Mouse (Mus musculus) embryonic facial prominence, embryonic 12.5 days (tissue): ENCODE measurements at regions not wholly inside any gene's neighbourhood (a gene's known extent, or its start where the extent isn't known, plus 50 kb on each side); places are given as distances from the start of the nearest gene placed in this dataset.

Source experiments
- ATAC-seq: fragments of 200-750 bp; cut with Nextera tagmentation; 2 replicates; pipeline ENCODE4 v1.8.0; 2017; ENCODE audit not compliant: insufficient number of reproducible peaks, insufficient read depth, low FRiP score, low TSS enrichment
- H3K27ac ChIP-seq: fragments of 300-500 bp; sonication (generic); 2 replicates; pipeline ENCODE4 v1.5.1; 2016; ENCODE audit warnings: mild to moderate bottlenecking
- H3K27me3 ChIP-seq: fragments of 300-500 bp; sonication (generic); 2 replicates; pipeline ENCODE4 v1.6.1; 2016; ENCODE audit warnings: mild to moderate bottlenecking, moderate library complexity
- H3K36me3 ChIP-seq: fragments of 300-500 bp; sonication (generic); 2 replicates; pipeline ENCODE4 v1.6.1; 2016; ENCODE audit warnings: mild to moderate bottlenecking
- H3K4me1 ChIP-seq: fragments of 300-500 bp; sonication (generic); 2 replicates; pipeline ENCODE4 v1.6.1; 2016
- H3K4me2 ChIP-seq: fragments of 300-500 bp; sonication (generic); replicated peaks from 2 replicates; pipeline ENCODE4 v1.6.1; 2016; ENCODE audit warnings: mild to moderate bottlenecking, moderate library complexity
- H3K4me3 ChIP-seq: fragments of 300-500 bp; sonication (generic); 2 replicates; pipeline ENCODE4 v1.5.1; 2016; ENCODE audit warnings: mild to moderate bottlenecking
- H3K9ac ChIP-seq: fragments of 300-500 bp; sonication (generic); 2 replicates; pipeline ENCODE4 v1.6.1; 2016; ENCODE audit warnings: mild to moderate bottlenecking, moderate library complexity
- H3K9me3 ChIP-seq: fragments of 300-500 bp; sonication (generic); 2 replicates; pipeline ENCODE4 v1.6.1; 2016; ENCODE audit warnings: mild to moderate bottlenecking, moderate library complexity
- WGBS: fragments of 180-500 bp; shearing (Covaris S2); methylation state at CpG from one replicate; pipeline ENCODE4 v1.1.7; 2016; 5-methylcytosine and 5-hydroxymethylcytosine counted together

DNA sequence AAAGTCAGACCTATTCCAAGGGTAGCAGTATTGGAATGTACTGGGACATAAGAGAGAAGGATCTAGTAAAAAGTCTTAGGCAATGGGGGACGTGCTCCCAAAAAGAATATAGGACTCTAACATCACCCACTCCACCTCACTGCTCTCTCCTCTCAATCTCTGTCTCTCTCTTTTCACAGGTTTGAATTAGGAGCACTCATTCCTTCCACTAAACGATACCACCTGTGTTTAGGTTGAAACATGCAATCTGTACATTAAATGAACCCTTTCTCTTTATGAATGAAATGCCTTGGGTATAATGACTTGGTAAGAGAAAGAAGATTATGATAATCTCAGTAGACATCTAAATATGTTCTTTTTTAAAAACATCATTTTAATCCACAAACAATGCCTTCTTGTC is 129.4 kb downstream of the Zpld1 start:
- WGBS, result 46% methylated on average over 2 of the region's 2 CpGs
- H3K4me3 ChIP-seq, result no peak overlapping the region
- no peak for ATAC-seq
- H3K4me1 ChIP-seq, result peaks cover 4% of the 10 kb centered on the region; the same call in 1 of the 2 replicates
- no peak overlapping the region for H3K27ac ChIP-seq
- H3K9ac ChIP-seq, result no peak overlapping the region
- no peaks in the 10 kb centered on the region for H3K27me3 ChIP-seq
- no peaks in the 10 kb centered on the region for H3K36me3 ChIP-seq
- H3K4me2 ChIP-seq, result no peak overlapping the region
- H3K9me3 ChIP-seq, result no peaks in the 10 kb centered on the region

DNA sequence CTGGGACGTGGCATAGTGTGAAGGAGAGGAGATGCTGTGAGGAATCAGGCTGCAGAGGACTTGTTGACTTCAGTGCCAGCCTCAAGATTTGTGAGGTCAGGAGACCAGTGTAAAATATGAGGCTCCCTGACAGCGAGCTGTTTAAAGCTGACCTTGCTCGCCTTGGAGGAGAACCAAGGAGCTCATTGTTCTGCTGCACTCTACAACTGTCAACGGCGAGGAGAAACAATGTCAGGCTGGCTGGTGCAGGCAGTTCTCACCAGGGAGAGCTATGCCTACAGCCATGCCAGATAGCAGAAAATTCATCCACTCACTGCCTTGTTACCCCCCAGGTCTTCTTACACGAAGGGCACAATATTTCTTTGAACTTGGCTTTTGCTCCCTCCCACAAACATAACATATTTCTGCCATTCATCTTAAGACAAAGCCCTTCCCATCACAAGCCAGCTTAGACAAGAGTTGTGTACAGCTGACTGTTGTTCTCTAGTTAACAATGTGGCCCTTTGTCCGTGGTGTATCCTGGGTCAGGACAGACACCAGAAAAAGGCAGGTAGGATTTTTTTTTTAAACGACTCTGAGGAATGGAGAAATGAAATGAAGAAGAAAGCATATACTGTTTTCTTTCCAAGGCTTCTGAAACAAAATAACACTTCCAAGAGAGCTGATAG is 131.5 kb downstream of the Zpld1 start:
- Histone ChIP-seq H3K4me1 (peaks cover 4% of the 10 kb centered on the region; the same call in 1 of the 2 replicates), H3K4me3 (no peak overlapping the region), H3K9me3 (no peaks in the 10 kb centered on the region), H3K27me3 (no peaks in the 10 kb centered on the region), H3K36me3 (no peaks in the 10 kb centered on the region), H3K27ac (no peak overlapping the region), H3K9ac (no peak overlapping the region), H3K4me2 (no peak overlapping the region)
- WGBS, result 31% methylated on average over 8 of the region's 8 CpGs
- ATAC-seq, result 0 out of 2 replicates have a peak, but pooled peaks have one; percentile 47

- ATAC-seq, result no peak
- no peaks in the 10 kb centered on the region for H3K36me3 ChIP-seq
Observed at GRCm38 (mm10) chr16:55162926-55163325, 134.9 kb downstream of the Zpld1 start.

GRCm38 (mm10) chr16:55151726-55152125 is 146.1 kb downstream of the Zpld1 start:
- H3K4me1 ChIP-seq, result no peaks in the 10 kb centered on the region
- H3K27me3 ChIP-seq, result no peaks in the 10 kb centered on the region
- no peak overlapping the region for H3K4me3 ChIP-seq
- WGBS, result 38% methylated on average over 4 of the region's 4 CpGs
- H3K9ac ChIP-seq, result no peak overlapping the region
- H3K36me3 ChIP-seq, result no peaks in the 10 kb centered on the region
- ATAC-seq, result no peak
- H3K27ac ChIP-seq, result no peak overlapping the region
- H3K9me3 ChIP-seq, result no peaks in the 10 kb centered on the region
- no peak overlapping the region for H3K4me2 ChIP-seq

More at GRCm38 (mm10) chr16:55162926-55163325, 134.9 kb downstream of the Zpld1 start:
- Histone ChIP-seq H3K4me3 (no peak overlapping the region), H3K4me1 (no peaks in the 10 kb centered on the region), H3K27me3 (no peaks in the 10 kb centered on the region), H3K27ac (no peak overlapping the region), H3K9ac (no peak overlapping the region), H3K4me2 (no peak overlapping the region), H3K9me3 (no peaks in the 10 kb centered on the region)
- 74% methylated on average over 6 of the region's 6 CpGs for WGBS

- Histone ChIP-seq H3K27me3 (no peaks in the 10 kb centered on the region), H3K4me3 (no peak overlapping the region), H3K4me1 (no peaks in the 10 kb centered on the region), H3K36me3 (no peaks in the 10 kb centered on the region), H3K9me3 (no peaks in the 10 kb centered on the region), H3K9ac (no peak overlapping the region), H3K4me2 (no peak overlapping the region), H3K27ac (no peak overlapping the region)
- 64% methylated on average over 6 of the region's 6 CpGs for WGBS
- no peak for ATAC-seq
Observed at GRCm38 (mm10) chr16:55142431-55143173, 155.2 kb downstream of the Zpld1 start.

DNA sequence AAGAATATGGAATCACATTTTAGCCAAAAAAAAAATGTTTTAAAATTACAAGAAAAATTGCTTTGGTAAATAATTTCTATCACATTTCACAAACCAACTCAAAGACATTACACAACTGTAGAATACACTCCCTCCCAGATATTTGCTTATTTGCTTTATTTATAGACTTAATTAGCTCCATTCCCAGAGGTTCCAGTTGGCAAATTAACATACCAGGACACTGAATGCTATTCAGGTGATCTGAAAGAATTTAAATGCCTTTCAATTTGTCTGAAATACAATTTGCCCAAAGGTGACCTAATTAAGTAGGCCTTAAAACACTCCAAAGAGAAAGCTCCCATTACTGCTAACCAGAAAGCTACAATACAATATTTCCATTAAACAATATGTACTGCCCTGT is 162.8 kb downstream of the Zpld1 start:
- no peak for ATAC-seq

DNA sequence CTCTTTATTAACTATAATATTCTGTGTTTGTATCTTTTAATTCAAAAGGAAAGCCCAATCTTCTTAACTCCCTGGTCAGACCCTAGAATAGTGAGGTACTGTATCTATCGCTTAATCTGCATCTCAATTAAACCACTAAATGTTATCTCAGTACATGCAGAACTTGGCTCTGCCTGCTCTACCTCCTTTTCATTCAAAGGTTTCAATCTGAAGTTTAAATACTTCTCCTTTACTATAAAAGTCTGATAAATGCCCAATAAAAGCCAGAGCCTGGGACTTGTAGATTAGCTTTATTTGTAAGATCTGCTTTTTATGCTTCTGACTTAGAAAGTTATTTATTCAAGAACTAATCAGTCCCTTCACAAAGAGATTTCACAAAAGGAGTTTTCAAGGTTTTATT is 200.1 kb downstream of the Zpld1 start:
- 90% methylated on average over 1 of the region's 1 CpGs for WGBS
- Histone ChIP-seq H3K4me3 (no peak overlapping the region), H3K9ac (no peak overlapping the region), H3K4me1 (no peaks in the 10 kb centered on the region), H3K4me2 (no peak overlapping the region), H3K27me3 (no peaks in the 10 kb centered on the region), H3K36me3 (no peaks in the 10 kb centered on the region), H3K27ac (no peak overlapping the region), H3K9me3 (no peaks in the 10 kb centered on the region)
- no peak for ATAC-seq

More for the DNA sequence above, 162.8 kb downstream of the Zpld1 start:
- Histone ChIP-seq H3K4me1 (no peaks in the 10 kb centered on the region), H3K27ac (no peak overlapping the region), H3K4me2 (no peak overlapping the region), H3K36me3 (no peaks in the 10 kb centered on the region), H3K4me3 (no peak overlapping the region), H3K9ac (no peak overlapping the region), H3K9me3 (no peaks in the 10 kb centered on the region), H3K27me3 (no peaks in the 10 kb centered on the region)

DNA sequence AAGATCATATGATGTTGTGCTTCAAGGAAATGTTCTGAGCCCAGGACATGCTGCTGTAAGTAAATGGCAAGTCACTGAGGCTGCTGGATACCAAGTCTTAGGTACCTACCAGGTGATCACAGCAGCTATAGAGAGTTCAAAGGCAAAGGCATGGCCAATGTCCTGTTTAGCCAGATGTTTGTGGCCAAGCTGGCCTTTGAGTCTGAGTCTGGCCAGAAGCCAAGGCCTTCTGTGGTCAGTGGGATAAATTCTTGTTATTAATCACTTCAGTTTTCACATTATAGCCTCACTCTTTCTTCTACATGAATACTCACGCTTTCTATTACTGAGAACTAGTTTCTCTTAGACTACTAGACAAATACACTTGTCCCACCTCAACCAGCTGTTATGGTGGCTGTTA is 210.3 kb downstream of the Zpld1 start:
- H3K4me1 ChIP-seq, result no peaks in the 10 kb centered on the region
- H3K9ac ChIP-seq, result no peak overlapping the region
- H3K27ac ChIP-seq, result no peak overlapping the region
- H3K9me3 ChIP-seq, result no peaks in the 10 kb centered on the region
- 73% methylated on average over 1 of the region's 1 CpGs for WGBS
- H3K27me3 ChIP-seq, result no peaks in the 10 kb centered on the region
- H3K4me3 ChIP-seq, result no peak overlapping the region
- ATAC-seq, result no peak
- no peak overlapping the region for H3K4me2 ChIP-seq
- no peaks in the 10 kb centered on the region for H3K36me3 ChIP-seq

GRCm38 (mm10) chr16:55076172-55076571 is 221.6 kb downstream of the Zpld1 start:
- Histone ChIP-seq H3K4me3 (no peak overlapping the region), H3K9ac (no peak overlapping the region), H3K4me2 (no peak overlapping the region), H3K4me1 (no peaks in the 10 kb centered on the region), H3K36me3 (no peaks in the 10 kb centered on the region), H3K9me3 (no peaks in the 10 kb centered on the region), H3K27me3 (no peaks in the 10 kb centered on the region), H3K27ac (no peak overlapping the region)
- WGBS, result 71% methylated on average over 1 of the region's 1 CpGs
- ATAC-seq, result no peak

DNA sequence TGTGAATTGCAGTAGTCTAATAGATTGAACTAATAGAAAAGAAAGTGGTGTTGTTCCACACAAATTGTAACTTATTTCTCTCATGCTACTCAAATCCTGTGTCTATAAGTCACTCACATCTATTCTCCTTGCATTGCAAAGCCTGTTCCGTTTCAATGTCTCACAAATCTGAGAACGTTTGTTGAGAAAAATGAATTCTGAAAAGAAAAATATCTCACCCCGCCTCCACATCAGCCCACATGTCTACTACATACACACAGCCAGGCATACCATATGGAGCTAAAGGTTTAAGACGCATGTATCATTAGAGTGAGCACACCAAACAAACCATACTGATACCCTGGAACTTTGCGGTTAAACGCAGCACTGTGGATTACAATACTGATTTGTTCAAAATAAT is 258.0 kb downstream of the Zpld1 start:
- Histone ChIP-seq H3K4me1 (no peaks in the 10 kb centered on the region), H3K4me3 (no peak overlapping the region), H3K36me3 (no peaks in the 10 kb centered on the region), H3K27ac (no peak overlapping the region), H3K9ac (no peak overlapping the region), H3K4me2 (no peak overlapping the region), H3K27me3 (no peaks in the 10 kb centered on the region), H3K9me3 (no peaks in the 10 kb centered on the region)
- 88% methylated on average over 6 of the region's 6 CpGs for WGBS
- no peak for ATAC-seq

- Histone ChIP-seq H3K4me2 (no peak overlapping the region), H3K27me3 (no peaks in the 10 kb centered on the region), H3K36me3 (no peaks in the 10 kb centered on the region), H3K4me3 (no peak overlapping the region), H3K4me1 (no peaks in the 10 kb centered on the region), H3K27ac (no peak overlapping the region), H3K9me3 (no peaks in the 10 kb centered on the region), H3K9ac (no peak overlapping the region)
- ATAC-seq, result no peak
- WGBS, result 86% methylated on average over 2 of the region's 2 CpGs
Observed at GRCm38 (mm10) chr16:55001661-55002289, 296.0 kb downstream of the Zpld1 start.
